Mouse (Mus musculus): ENCODE measurements at regions not wholly inside any gene's neighbourhood (a gene's known extent, or its start where the extent isn't known, plus 50 kb on each side); places are given as distances from the start of the nearest gene placed in this dataset.
A peak's percentile ranks its signal among the peaks of the same experiment; 100 is the strongest.

DNA sequence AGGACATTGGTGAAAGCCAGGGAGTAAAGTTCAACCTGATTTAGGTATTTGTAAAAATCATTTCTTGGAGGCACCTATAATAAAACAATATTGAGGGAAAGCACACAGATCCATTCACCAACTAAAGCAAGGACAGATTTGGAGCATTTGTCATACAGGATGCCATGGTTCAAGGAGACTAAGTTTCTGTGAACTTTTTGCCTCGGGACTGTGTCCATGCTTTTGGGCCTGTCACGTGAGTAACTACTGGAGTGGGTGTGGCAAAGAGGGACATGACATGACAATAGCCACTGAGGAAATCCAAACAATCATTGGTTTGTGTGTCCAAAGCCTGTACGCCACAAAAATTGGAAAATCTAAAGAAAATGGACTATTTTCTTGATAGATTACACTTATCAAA is 241.4 kb downstream of the Ankrd50 start:
- Histone ChIP-seq H3K9me3 (no peaks in the 10 kb centered on the region), H3K4me1 (replicated peaks) (no peaks in the 10 kb centered on the region), H3K27ac (no peak overlapping the region), H3K4me3 (no peak overlapping the region), H3K27me3 (ENCODE audit: insufficient read depth, poor library complexity, severe bottlenecking) (no peaks in the 10 kb centered on the region), H3K36me3 (no peaks in the 10 kb centered on the region)
- no peak for DNase-seq (ENCODE audit: low spot score)
- 88% methylated on average over 3 of the region's 3 CpGs for WGBS

DNA sequence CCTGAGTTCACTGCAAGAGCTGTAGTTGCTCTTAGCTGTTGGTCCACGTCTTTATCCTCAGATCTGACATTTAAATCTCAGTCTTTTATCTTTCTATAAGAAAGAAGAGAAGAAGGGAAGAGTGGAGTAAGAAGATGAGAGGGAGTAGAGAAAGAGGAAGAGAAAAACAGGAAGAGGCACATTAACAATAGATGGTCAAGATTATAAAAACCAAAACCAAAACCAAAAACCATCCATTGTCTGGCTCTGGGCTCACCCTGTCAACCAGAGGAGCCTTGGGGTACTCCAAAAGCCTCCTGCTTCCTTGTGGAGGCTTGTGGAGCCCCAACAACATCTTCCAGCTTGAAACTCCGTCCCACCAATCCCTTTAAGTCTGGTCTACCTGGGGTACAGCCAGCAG is 247.0 kb downstream of the Ankrd50 start:
- Histone ChIP-seq H3K27ac (no peak overlapping the region), H3K9me3 (no peaks in the 10 kb centered on the region), H3K27me3 (ENCODE audit: insufficient read depth, poor library complexity, severe bottlenecking) (no peaks in the 10 kb centered on the region), H3K36me3 (no peaks in the 10 kb centered on the region), H3K4me1 (replicated peaks) (peaks cover 13% of the 10 kb centered on the region), H3K4me3 (no peak overlapping the region)
- 74% methylated on average over 2 of the region's 2 CpGs for WGBS
- no peak for DNase-seq (ENCODE audit: low spot score)

DNA sequence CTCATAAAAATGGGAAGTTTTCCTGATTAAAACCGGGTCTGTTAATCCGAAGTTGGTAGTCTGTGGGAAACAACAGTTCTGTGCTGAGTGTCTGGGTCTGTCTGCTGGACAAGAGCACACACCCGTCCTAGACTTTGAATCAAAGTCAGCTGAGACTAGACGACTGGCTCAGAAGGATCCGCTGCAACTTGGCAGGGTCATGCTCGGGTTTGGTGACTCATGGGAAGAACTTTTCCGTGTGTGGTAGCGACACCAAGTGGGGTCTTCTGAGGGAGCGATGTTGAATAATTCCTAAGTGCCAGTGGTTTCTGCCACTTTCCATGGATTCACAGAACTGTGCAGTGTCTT is 248.9 kb downstream of the Ankrd50 start:
- H3K36me3 ChIP-seq: no peaks in the 10 kb centered on the region
- H3K4me3 ChIP-seq: no peak overlapping the region
- H3K4me1 ChIP-seq (replicated peaks): peaks cover 32% of the 10 kb centered on the region
- H3K27me3 ChIP-seq (ENCODE audit: insufficient read depth, poor library complexity, severe bottlenecking): no peaks in the 10 kb centered on the region
- WGBS: 90% methylated on average over 9 of the region's 9 CpGs
- H3K27ac ChIP-seq: no peak overlapping the region
- no peak for DNase-seq (ENCODE audit: low spot score)
- no peaks in the 10 kb centered on the region for H3K9me3 ChIP-seq

DNA sequence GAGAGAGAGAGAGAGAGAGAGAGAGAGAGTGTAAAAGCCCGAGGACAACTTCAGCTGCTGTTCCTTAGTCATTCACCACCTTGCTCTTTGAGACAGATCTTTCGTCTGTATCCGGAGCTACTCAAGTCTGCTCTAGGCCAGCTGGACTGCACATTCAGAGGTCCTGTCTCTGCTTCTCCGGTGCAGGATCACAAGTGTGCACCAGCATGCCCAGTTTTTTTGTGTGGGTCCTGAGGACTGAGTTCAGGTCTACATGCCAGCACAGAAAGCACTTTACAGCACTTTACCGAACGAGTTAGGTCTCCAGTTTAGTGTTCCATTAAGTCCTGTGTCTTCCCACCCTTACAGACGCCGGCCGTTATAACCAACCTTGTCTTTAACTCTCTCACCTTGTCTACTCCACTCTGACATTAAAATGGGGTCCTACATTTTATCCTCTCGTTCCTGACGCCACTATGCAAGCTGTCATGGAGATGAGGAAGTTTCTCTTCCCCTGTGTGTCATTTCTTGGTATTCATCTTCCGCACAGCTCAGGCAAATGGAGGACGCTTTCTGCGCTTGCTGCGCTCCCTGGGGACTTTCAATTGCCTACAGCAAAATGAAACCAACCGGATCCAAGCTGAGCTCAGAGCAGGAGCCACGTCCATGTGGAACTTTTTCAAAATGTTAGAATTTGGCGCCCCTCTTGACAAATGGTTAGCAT is 249.5 kb downstream of the Ankrd50 start:
- Histone ChIP-seq H3K4me1 (replicated peaks) (peaks cover 36% of the 10 kb centered on the region), H3K9me3 (no peaks in the 10 kb centered on the region), H3K4me3 (no peak overlapping the region), H3K36me3 (no peaks in the 10 kb centered on the region), H3K27ac (no peak overlapping the region), H3K27me3 (ENCODE audit: insufficient read depth, poor library complexity, severe bottlenecking) (no peaks in the 10 kb centered on the region)
- WGBS: 80% methylated on average over 18 of the region's 18 CpGs
- no peak for DNase-seq (ENCODE audit: low spot score)

DNA sequence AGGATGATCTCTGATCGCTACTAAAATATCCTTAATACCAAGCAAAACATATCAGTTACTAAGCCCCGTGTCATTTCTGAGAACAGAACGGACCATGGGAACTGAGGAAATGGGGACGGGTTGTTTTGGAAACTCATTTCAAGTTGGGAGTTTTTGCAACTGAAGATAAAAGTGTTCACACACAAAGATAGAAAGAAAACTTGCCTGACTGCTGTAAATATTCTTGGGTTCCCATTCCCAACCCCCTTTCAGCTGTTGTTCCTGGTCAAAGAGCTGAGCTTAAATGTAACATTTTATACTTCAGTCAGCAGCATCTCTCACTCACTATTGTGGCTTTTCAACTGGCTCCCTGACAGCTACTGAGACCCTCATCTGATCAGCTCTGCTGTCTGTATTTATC is 250.1 kb downstream of the Ankrd50 start:
- Histone ChIP-seq H3K36me3 (no peaks in the 10 kb centered on the region), H3K27ac (no peak overlapping the region; the same call in 1 of the 2 replicates), H3K27me3 (ENCODE audit: insufficient read depth, poor library complexity, severe bottlenecking) (no peaks in the 10 kb centered on the region), H3K4me1 (replicated peaks) (peaks cover 43% of the 10 kb centered on the region), H3K4me3 (no peak overlapping the region), H3K9me3 (no peaks in the 10 kb centered on the region)
- DNase-seq (ENCODE audit: low spot score): no peak
- 88% methylated on average over 4 of the region's 4 CpGs for WGBS

DNA sequence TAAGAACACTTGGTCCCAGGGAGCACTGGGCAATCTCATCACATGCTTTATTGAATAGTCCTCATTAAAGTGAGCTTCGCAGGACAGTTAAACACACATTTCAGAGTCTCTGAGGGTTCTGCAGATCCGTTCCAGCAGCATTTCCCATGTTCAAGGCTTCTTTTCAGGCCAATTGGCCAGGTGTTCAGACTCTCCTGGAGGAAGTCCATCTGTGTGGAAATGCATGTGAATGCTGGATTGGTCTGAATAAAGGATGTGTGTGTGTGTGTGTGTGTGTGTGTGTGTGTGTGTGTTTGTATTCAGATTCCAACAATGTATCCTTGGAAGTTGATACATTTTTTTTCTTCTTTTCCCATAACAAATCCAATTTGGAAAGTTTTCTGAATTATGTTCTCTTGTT is 250.6 kb downstream of the Ankrd50 start:
- Histone ChIP-seq H3K4me3 (no peak overlapping the region), H3K9me3 (no peaks in the 10 kb centered on the region), H3K4me1 (replicated peaks) (peaks cover 44% of the 10 kb centered on the region), H3K27ac (no peak overlapping the region), H3K27me3 (ENCODE audit: insufficient read depth, poor library complexity, severe bottlenecking) (no peaks in the 10 kb centered on the region), H3K36me3 (no peaks in the 10 kb centered on the region)
- no peak for DNase-seq (ENCODE audit: low spot score)
- 87% methylated on average over 2 of the region's 2 CpGs for WGBS

DNA sequence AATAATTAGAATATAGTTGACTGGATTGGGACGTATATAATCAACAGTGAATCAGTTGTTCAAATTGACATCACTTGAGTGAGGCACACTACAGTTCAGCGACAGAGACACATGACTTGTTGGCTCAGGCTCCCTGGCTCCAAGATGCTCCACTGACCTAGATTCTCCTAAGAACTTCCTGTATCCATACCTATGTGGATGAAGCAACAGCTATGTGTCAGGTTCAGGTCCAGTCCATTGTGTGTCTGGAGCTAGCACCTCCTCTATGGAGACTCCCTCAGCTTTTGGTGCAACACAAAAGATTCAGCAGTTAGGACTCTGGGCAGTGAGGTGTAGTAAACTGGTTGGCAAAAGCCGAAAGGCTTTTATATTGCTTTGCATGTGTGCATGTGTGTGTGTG is 251.6 kb downstream of the Ankrd50 start:
- Histone ChIP-seq H3K27ac (peak overlapping the region; percentile 82), H3K4me3 (no peak overlapping the region), H3K27me3 (ENCODE audit: insufficient read depth, poor library complexity, severe bottlenecking) (no peaks in the 10 kb centered on the region), H3K4me1 (replicated peaks) (peaks cover 44% of the 10 kb centered on the region), H3K9me3 (no peaks in the 10 kb centered on the region), H3K36me3 (no peaks in the 10 kb centered on the region)
- 95% methylated on average over 3 of the region's 3 CpGs for WGBS
- no peak for DNase-seq (ENCODE audit: low spot score)

DNA sequence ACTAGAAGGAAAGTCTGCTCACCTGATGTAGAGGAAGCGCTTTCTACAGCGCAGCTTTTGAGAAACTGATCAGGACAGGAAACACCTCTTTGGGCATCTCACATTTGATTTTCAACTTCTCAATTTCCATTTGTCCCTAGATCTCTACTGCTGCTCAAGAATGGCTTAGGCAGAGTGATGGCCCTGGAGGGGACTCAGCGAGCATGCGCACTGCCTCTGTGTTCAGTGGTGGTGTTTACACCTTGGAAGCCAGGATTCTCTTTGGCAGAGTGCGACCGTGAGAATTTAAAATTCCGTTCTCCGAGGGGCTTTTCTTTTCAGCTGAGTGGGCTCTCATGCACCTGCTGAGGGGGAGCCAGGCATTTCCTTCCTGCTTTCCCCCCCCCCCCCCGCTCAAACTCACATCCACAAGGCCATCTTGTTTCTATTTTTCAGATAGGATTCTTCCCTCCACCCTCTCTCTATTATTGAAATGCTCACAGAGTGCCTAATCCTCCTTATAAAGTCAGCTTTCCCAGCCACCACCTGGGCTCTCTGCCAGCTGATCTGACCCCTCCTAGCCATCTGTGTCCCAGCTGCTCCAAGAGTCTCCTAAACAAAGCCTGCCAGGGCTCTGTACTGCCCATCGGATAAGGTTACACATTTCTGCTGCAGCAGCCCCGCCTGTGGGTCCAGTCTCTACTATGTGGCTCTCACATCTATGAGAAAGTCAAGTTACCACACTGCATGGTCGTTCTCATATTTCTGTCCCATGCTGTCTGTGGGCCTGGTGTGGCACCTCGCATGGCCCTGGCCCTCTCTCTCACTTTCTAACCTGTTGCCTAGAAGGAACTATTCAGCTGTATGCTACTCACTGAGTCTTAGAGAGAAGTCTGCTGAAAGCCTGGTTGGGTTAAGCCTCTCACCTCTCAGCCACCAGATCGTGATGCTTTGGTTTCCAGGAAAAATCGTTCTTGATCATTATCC is 252.2 kb downstream of the Ankrd50 start:
- Histone ChIP-seq H3K27me3 (ENCODE audit: insufficient read depth, poor library complexity, severe bottlenecking) (no peaks in the 10 kb centered on the region), H3K36me3 (no peaks in the 10 kb centered on the region), H3K27ac (peak overlapping the region; percentile 82), H3K4me3 (no peak overlapping the region), H3K4me1 (replicated peaks) (peaks cover 44% of the 10 kb centered on the region), H3K9me3 (no peaks in the 10 kb centered on the region)
- DNase-seq (ENCODE audit: low spot score): peak; percentile 79
- 50% methylated on average over 15 of the region's 15 CpGs for WGBS

DNA sequence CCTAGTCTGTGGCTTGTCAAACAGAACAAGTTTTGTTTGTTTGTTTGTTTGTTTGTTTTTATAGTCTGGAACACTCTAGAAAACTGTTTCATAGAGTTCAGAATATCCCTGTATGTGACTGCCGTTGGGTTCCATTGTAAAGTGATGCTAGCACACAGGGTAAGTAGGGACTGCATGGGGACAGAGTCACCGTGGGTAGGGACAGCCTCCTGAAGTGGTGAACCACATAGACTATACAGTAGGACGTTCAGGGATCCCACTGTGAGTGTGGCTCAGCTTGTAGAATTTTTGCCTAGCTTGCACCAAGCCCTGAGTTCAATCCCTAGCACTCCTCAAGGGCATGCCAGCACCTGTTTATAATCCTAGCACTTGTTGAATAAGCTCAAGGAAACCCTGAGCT is 253.1 kb downstream of the Ankrd50 start:
- no peaks in the 10 kb centered on the region for H3K27me3 ChIP-seq (ENCODE audit: insufficient read depth, poor library complexity, severe bottlenecking)
- no peak for DNase-seq (ENCODE audit: low spot score)
- 86% methylated on average over 3 of the region's 3 CpGs for WGBS
- H3K27ac ChIP-seq: peak overlapping the region; percentile 82; the same call in 1 of the 2 replicates
- H3K4me1 ChIP-seq (replicated peaks): peaks cover 44% of the 10 kb centered on the region
- no peak overlapping the region for H3K4me3 ChIP-seq
- no peaks in the 10 kb centered on the region for H3K36me3 ChIP-seq
- H3K9me3 ChIP-seq: no peaks in the 10 kb centered on the region

DNA sequence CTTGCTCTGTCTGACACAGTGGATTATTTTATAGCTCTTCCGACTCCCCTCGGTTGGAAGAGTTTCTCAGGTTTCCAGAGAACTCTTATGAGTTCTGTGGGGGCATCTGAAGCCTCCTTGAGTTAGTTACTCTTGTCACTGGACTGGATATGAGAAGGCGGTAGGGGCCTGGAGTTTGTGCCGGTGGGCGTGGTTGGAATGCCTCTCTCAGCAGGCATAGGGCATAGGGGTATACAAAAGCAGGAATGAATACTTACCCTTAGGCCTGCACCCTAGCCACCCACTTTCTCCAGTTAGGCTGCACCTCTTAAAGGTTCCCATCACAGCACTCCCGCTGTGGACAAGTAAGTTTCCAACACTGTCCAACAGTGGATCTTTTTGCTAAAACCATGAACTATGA is 253.8 kb downstream of the Ankrd50 start:
- no peak for DNase-seq (ENCODE audit: low spot score)
- no peak overlapping the region for H3K4me3 ChIP-seq
- 49% methylated on average over 6 of the region's 6 CpGs for WGBS

DNA sequence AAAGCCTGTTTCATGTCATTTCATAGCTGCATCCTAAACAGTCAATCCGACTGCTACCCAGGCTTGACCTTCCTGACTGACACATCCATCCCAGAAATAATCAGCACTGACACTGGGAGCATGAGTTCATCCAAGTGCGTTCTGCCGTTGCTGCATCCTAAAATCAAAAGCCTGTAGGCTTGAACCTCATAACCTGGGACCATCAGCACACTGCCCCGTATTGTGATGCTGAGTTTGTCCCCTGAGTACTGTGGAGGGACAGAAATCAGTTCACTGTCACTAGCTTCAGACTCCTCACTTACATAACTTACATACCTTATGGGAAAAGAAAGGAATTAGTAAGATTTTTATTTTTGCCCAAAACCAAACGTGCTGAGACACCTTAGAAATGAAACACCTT is 255.0 kb downstream of the Ankrd50 start:
- no peak overlapping the region for H3K27ac ChIP-seq
- no peaks in the 10 kb centered on the region for H3K36me3 ChIP-seq
- 77% methylated on average over 5 of the region's 5 CpGs for WGBS
- no peak overlapping the region for H3K4me3 ChIP-seq
- no peak for DNase-seq (ENCODE audit: low spot score)
- H3K4me1 ChIP-seq (replicated peaks): peaks cover 41% of the 10 kb centered on the region
- H3K9me3 ChIP-seq: no peaks in the 10 kb centered on the region
- H3K27me3 ChIP-seq (ENCODE audit: insufficient read depth, poor library complexity, severe bottlenecking): no peaks in the 10 kb centered on the region

More for the DNA sequence above, 253.8 kb downstream of the Ankrd50 start:
- Histone ChIP-seq H3K27ac (peak overlapping the region; percentile 66; the same call in 1 of the 2 replicates), H3K9me3 (no peaks in the 10 kb centered on the region), H3K36me3 (no peaks in the 10 kb centered on the region), H3K4me1 (replicated peaks) (peaks cover 44% of the 10 kb centered on the region), H3K27me3 (ENCODE audit: insufficient read depth, poor library complexity, severe bottlenecking) (no peaks in the 10 kb centered on the region)

DNA sequence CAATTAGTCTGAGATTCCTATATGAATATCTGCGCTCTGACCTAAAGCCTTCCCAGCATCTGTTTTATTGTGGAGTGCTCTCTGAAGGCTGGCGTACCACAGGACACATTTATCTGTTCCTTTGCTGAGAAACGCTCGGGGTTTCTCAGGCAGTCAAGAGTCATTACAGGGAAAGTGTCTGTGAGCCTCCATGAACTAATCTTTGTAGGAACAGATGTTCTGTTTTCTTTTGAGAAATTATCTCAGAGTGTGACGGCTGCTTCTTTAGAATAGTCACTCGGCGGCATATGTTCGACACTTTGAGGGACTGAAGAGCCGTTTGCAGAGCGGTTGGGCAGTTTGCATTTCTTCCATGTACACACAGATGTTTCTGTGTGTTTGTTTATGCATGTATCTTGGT is 255.6 kb downstream of the Ankrd50 start:
- no peaks in the 10 kb centered on the region for H3K9me3 ChIP-seq
- peaks cover 39% of the 10 kb centered on the region for H3K4me1 ChIP-seq (replicated peaks)
- H3K36me3 ChIP-seq: no peaks in the 10 kb centered on the region
- no peak for DNase-seq (ENCODE audit: low spot score)
- WGBS: 76% methylated on average over 10 of the region's 10 CpGs
- H3K27me3 ChIP-seq (ENCODE audit: insufficient read depth, poor library complexity, severe bottlenecking): no peaks in the 10 kb centered on the region
- no peak overlapping the region for H3K4me3 ChIP-seq
- no peak overlapping the region for H3K27ac ChIP-seq

DNA sequence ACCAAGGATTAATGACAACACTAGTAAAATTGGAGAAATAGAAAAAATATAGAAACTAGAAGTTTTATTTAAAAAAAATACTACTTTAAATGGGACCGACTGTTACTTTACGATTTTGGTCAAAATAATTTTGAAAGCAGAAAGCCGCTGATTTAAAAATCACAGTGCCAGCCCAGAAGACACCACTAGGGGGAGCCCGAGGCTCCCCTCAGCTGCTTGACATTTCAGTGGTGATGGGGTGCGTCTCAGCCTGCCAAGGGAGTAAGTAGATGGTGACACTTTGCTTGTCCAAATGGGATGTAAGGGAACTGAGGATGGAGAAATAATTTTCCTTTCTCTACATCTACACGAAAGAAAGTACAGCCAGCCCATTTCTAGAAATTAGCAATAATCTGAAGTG is 257.0 kb downstream of the Ankrd50 start:
- Histone ChIP-seq H3K36me3 (no peaks in the 10 kb centered on the region), H3K27ac (no peak overlapping the region), H3K4me3 (no peak overlapping the region), H3K27me3 (ENCODE audit: insufficient read depth, poor library complexity, severe bottlenecking) (no peaks in the 10 kb centered on the region), H3K4me1 (replicated peaks) (peaks cover 31% of the 10 kb centered on the region), H3K9me3 (no peaks in the 10 kb centered on the region)
- WGBS: 28% methylated on average over 6 of the region's 6 CpGs
- peak; percentile 60 for DNase-seq (ENCODE audit: low spot score)
